Mouse (Mus musculus): ENCODE measurements around the gene Efl1. TPM values are rescaled to one million over a fixed set of nuclear protein-coding genes. Genes with fewer than 3 reads are reported as not detected.

Gene Efl1
- polyA plus RNA-seq (2011; ENCODE audit: insufficient read depth, insufficient read length, low replicate concordance, missing spikeins) = 2.6 and 6.8 TPM in 2 replicates

GRCm38 (mm10) chr7:82648353-82649080, at the start of gene Efl1, which contains the start of gene Saxo2:
Efl1 (plus strand) TSS chr7:82648614.
Saxo2 (minus strand) TSS chr7:82648528.
- peak; percentile 28; the same call in 1 of the 2 replicates for TF ChIP-seq POLR2A (IDR thresholded peaks at IDR 0.05; ENCODE audit: borderline replicate concordance, control insufficient read depth, low read depth, low read length)
- no peak for TF ChIP-seq CTCF (IDR thresholded peaks at IDR 0.05; ENCODE audit: control insufficient read depth, insufficient read depth, low read length)
- H3K4me3 ChIP-seq (replicated peaks; ENCODE audit: control insufficient read depth, low read depth, low read length) = peak within 1 kb of the TSS; percentile 92
- under 1% methylated on average over 46 of the region's 46 CpGs for WGBS
- H3K4me1 ChIP-seq (ENCODE audit: control insufficient read depth, insufficient read depth, low read length) = no peaks in the 10 kb centered on the region
- peak within 1 kb of the TSS; percentile 51; the same call in 1 of the 2 replicates for H3K27ac ChIP-seq (ENCODE audit: control insufficient read depth, insufficient read depth, low read depth, low read length, poor library complexity)

DNA sequence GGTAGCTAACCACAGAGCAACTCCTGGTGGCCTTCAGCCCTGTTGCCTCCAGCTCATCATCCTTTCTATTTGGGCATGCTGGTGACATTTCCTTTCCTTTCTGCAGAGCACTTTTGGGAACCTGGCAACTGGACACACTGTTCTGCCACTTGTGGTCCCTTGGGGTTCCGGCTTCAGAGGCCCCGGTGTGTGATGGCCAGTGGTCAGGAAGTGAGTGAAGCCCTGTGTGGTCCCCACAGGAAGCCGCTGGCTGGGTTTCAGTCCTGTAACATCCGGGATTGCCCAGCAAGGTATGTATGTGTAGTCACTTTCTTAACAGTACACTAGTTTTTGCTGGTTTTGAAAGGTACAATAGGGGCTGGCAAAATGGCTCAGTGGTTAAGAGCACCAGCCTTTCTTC, 46.4 kb upstream of the Efl1 start:
- peak overlapping the region; percentile 78 for H3K27ac ChIP-seq (ENCODE audit: control insufficient read depth, insufficient read depth, low read depth, low read length, poor library complexity)
- 7% methylated on average over 4 of the region's 4 CpGs for WGBS

DNA sequence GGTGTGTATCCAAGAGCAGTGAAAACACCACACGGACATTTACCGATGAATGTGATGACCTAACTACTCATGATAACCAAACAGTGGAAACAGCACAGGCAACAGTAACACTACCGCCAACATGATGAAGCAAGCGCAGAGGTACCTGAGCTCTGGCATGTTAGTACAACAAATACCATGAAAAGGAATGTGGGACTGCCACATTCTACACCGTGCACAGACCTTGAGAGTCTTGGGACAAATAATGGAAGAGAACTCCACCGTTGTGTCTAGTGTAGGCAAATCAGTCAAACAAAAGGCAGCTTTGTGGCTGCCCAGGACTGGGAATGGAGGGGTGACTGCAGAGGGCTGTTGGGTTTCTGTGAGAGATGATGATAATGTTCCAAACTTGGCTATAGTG, 43.0 kb upstream of the Efl1 start:
- no peak overlapping the region for H3K27ac ChIP-seq (ENCODE audit: control insufficient read depth, insufficient read depth, low read depth, low read length, poor library complexity)
- peaks cover 5% of the 10 kb centered on the region; the same call in 1 of the 2 replicates for H3K4me1 ChIP-seq (ENCODE audit: control insufficient read depth, insufficient read depth, low read length)
- WGBS = 73% methylated on average over 6 of the region's 6 CpGs
- TF ChIP-seq POLR2A (IDR thresholded peaks at IDR 0.05; ENCODE audit: borderline replicate concordance, control insufficient read depth, low read depth, low read length) (no peak), CTCF (IDR thresholded peaks at IDR 0.05; ENCODE audit: control insufficient read depth, insufficient read depth, low read length) (no peak)
- H3K4me3 ChIP-seq (replicated peaks; ENCODE audit: control insufficient read depth, low read depth, low read length) = no peak overlapping the region

More for the DNA sequence above, 46.4 kb upstream of the Efl1 start:
- Histone ChIP-seq H3K4me3 (replicated peaks; ENCODE audit: control insufficient read depth, low read depth, low read length) (no peak overlapping the region), H3K4me1 (ENCODE audit: control insufficient read depth, insufficient read depth, low read length) (peaks cover 7% of the 10 kb centered on the region; the same call in 1 of the 2 replicates)
- TF ChIP-seq POLR2A (IDR thresholded peaks at IDR 0.05; ENCODE audit: borderline replicate concordance, control insufficient read depth, low read depth, low read length) (no peak), CTCF (IDR thresholded peaks at IDR 0.05; ENCODE audit: control insufficient read depth, insufficient read depth, low read length) (no peak)

DNA sequence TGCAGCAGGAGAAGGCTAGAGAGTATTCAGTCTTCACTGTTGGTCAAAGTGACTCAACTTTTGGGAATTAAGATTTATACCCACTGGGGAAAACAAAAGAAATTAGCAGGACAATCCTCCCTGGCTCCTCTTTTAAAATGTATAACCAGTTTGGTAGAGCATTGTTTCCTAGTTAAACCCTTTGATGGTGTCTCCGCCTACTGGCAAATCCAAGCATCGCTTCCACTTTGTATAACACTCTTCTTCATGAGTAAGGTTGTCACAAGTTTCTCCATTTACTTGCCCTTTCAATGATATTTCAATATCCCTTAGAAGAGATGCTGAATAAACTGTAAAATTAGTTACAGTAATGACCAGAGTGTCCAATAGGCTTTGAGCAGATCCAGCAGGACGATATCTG, 38.8 kb upstream of the Efl1 start:
- Histone ChIP-seq H3K4me3 (replicated peaks; ENCODE audit: control insufficient read depth, low read depth, low read length) (no peak overlapping the region), H3K27ac (ENCODE audit: control insufficient read depth, insufficient read depth, low read depth, low read length, poor library complexity) (no peak overlapping the region), H3K4me1 (ENCODE audit: control insufficient read depth, insufficient read depth, low read length) (peaks cover 2% of the 10 kb centered on the region; the same call in 1 of the 2 replicates)
- no peak for TF ChIP-seq CTCF (IDR thresholded peaks at IDR 0.05; ENCODE audit: control insufficient read depth, insufficient read depth, low read length)
- WGBS = 39% methylated on average over 3 of the region's 3 CpGs

DNA sequence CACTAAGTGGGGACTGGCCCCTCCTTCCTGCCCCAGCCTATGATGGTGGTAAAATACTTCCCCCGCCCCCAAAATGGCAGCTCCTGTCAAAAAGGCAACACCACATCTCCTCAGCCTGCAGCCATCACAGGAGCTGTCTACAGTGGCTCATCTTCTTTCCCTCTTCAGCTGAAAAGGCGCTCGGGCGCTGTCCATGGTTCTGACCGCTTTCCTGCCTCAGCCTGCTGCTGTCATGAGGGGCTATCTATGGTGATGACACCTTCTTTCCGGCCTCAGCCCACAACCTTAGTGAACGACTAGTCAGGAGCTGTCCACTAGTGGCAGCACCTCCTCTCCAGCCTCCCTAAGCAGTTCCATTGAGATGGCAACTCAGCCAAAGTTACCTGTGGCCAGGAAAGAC, 23.1 kb upstream of the Efl1 start:
- no peak overlapping the region for H3K27ac ChIP-seq (ENCODE audit: control insufficient read depth, insufficient read depth, low read depth, low read length, poor library complexity)
- no peak overlapping the region for H3K4me3 ChIP-seq (replicated peaks; ENCODE audit: control insufficient read depth, low read depth, low read length)
- TF ChIP-seq POLR2A (IDR thresholded peaks at IDR 0.05; ENCODE audit: borderline replicate concordance, control insufficient read depth, low read depth, low read length) (no peak), CTCF (IDR thresholded peaks at IDR 0.05; ENCODE audit: control insufficient read depth, insufficient read depth, low read length) (no peak)
- WGBS = 19% methylated on average over 7 of the region's 7 CpGs
- H3K4me1 ChIP-seq (ENCODE audit: control insufficient read depth, insufficient read depth, low read length) = no peaks in the 10 kb centered on the region

GRCm38 (mm10) chr7:82647183-82647582, 1.2 kb upstream of the Efl1 start:
- WGBS = 85% methylated on average over 3 of the region's 3 CpGs
- TF ChIP-seq POLR2A (IDR thresholded peaks at IDR 0.05; ENCODE audit: borderline replicate concordance, control insufficient read depth, low read depth, low read length) (no peak), CTCF (IDR thresholded peaks at IDR 0.05; ENCODE audit: control insufficient read depth, insufficient read depth, low read length) (no peak)
- Histone ChIP-seq H3K4me1 (ENCODE audit: control insufficient read depth, insufficient read depth, low read length) (no peaks in the 10 kb centered on the region), H3K4me3 (replicated peaks; ENCODE audit: control insufficient read depth, low read depth, low read length) (no peak overlapping the region), H3K27ac (ENCODE audit: control insufficient read depth, insufficient read depth, low read depth, low read length, poor library complexity) (no peak overlapping the region)

DNA sequence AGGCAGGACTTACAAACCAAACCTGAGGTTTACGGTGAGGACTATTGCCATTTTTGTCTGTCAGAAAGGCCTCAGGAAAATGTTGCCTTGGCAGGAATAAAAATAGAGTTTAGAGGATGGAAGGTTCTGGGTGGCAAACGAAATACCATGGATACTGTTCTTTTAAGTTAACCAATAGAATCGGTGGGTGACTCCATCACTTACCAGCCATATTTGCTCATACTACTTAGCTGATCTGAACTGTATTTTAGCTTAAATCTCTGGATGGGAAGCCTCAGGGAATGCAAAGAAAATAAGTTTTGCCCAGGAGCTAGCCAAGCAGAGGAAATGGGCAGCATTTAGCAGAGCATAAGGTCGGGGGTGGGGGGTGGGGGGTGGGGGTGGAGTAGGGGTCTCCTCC, 505 bp upstream of the Efl1 start:
- H3K4me1 ChIP-seq (ENCODE audit: control insufficient read depth, insufficient read depth, low read length) = no peaks in the 10 kb centered on the region
- peak overlapping the region; percentile 92 for H3K4me3 ChIP-seq (replicated peaks; ENCODE audit: control insufficient read depth, low read depth, low read length)
- WGBS = 30% methylated on average over 4 of the region's 4 CpGs
- TF ChIP-seq POLR2A (IDR thresholded peaks at IDR 0.05; ENCODE audit: borderline replicate concordance, control insufficient read depth, low read depth, low read length) = no peak
- TF ChIP-seq CTCF (IDR thresholded peaks at IDR 0.05; ENCODE audit: control insufficient read depth, insufficient read depth, low read length) = no peak
- no peak overlapping the region for H3K27ac ChIP-seq (ENCODE audit: control insufficient read depth, insufficient read depth, low read depth, low read length, poor library complexity)

DNA sequence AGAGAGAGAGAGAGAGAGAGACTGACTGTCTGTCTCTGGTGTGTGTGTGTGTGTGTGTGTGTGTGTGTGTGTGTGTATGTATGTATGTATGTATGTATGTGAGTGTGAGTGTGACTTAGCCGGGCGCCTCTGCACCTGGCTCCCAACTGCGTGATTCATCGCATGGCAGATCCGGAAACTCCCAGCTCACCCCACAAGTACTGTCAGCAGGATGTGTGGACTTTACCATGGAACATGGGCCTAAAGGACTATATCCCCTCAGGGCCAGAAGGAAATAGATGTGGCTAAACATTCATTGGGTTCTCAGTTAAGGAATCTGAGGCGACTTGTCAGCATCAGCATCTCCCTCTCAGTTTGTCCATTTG, 649 bp downstream of the Efl1 start:
- TF ChIP-seq CTCF (IDR thresholded peaks at IDR 0.05; ENCODE audit: control insufficient read depth, insufficient read depth, low read length) = no peak
- TF ChIP-seq POLR2A (IDR thresholded peaks at IDR 0.05; ENCODE audit: borderline replicate concordance, control insufficient read depth, low read depth, low read length) = no peak
- Histone ChIP-seq H3K4me3 (replicated peaks; ENCODE audit: control insufficient read depth, low read depth, low read length) (peak overlapping the region; percentile 92), H3K4me1 (ENCODE audit: control insufficient read depth, insufficient read depth, low read length) (no peaks in the 10 kb centered on the region), H3K27ac (ENCODE audit: control insufficient read depth, insufficient read depth, low read depth, low read length, poor library complexity) (no peak overlapping the region; the same call in 1 of the 2 replicates)
- 16% methylated on average over 6 of the region's 6 CpGs for WGBS

Data from bone marrow, adult 2 months (tissue).